Mouse (Mus musculus): Measurements from ENCODE around the gene Trip10. TPM values are rescaled to one million over a fixed set of nuclear protein-coding genes. Genes with fewer than 3 reads are reported as not detected.
A peak's percentile ranks its signal among the peaks of the same experiment; 100 is the strongest.

Gene Trip10
- polyA plus RNA-seq, 1 experiment from 2014 or later: 26.3 TPM

- peak; percentile 21; the same call in 1 of the 2 replicates for ATAC-seq
Measured at GRCm38 (mm10) chr17:57214676-57215387, 34.4 kb upstream of the Trip10 start.

GRCm38 (mm10) chr17:57218335-57218900 is 30.8 kb upstream of the Trip10 start:
- no peak overlapping the region for H3K27ac ChIP-seq (ENCODE audit: low read depth, low read length)
- no peak for ATAC-seq
- H3K9me3 ChIP-seq (ENCODE audit: control insufficient read depth): no peaks in the 10 kb centered on the region
- H3K4me1 ChIP-seq (replicated peaks; ENCODE audit: control insufficient read depth, insufficient read depth, low read length): no peaks in the 10 kb centered on the region
- TF ChIP-seq CTCF (IDR thresholded peaks at IDR 0.05; ENCODE audit: low read depth): no peak
- WGBS: 72% methylated on average over 12 of the region's 12 CpGs
- H3K4me2 ChIP-seq (replicated peaks; ENCODE audit: low read depth): no peak overlapping the region
- no peak overlapping the region for H3K9ac ChIP-seq (ENCODE audit: low read depth, low read length)
- no peak overlapping the region for H3K4me3 ChIP-seq (ENCODE audit: low read depth, low read length)
- H3K27me3 ChIP-seq (replicated peaks; ENCODE audit: control insufficient read depth, insufficient read depth, low read length): no peaks in the 10 kb centered on the region
- no peaks in the 10 kb centered on the region for H3K36me3 ChIP-seq (ENCODE audit: control insufficient read depth, insufficient read depth)

More at GRCm38 (mm10) chr17:57214676-57215387, 34.4 kb upstream of the Trip10 start:
- no peak overlapping the region for H3K4me2 ChIP-seq (replicated peaks; ENCODE audit: low read depth)
- no peak overlapping the region for H3K4me3 ChIP-seq (ENCODE audit: low read depth, low read length)
- no peaks in the 10 kb centered on the region for H3K4me1 ChIP-seq (replicated peaks; ENCODE audit: control insufficient read depth, insufficient read depth, low read length)
- no peak overlapping the region for H3K9ac ChIP-seq (ENCODE audit: low read depth, low read length)
- H3K27me3 ChIP-seq (replicated peaks; ENCODE audit: control insufficient read depth, insufficient read depth, low read length): no peaks in the 10 kb centered on the region
- no peak for TF ChIP-seq CTCF (IDR thresholded peaks at IDR 0.05; ENCODE audit: low read depth)
- 39% methylated on average over 13 of the region's 13 CpGs for WGBS
- no peaks in the 10 kb centered on the region for H3K9me3 ChIP-seq (ENCODE audit: control insufficient read depth)
- H3K36me3 ChIP-seq (ENCODE audit: control insufficient read depth, insufficient read depth): no peaks in the 10 kb centered on the region
- H3K27ac ChIP-seq (ENCODE audit: low read depth, low read length): no peak overlapping the region

DNA sequence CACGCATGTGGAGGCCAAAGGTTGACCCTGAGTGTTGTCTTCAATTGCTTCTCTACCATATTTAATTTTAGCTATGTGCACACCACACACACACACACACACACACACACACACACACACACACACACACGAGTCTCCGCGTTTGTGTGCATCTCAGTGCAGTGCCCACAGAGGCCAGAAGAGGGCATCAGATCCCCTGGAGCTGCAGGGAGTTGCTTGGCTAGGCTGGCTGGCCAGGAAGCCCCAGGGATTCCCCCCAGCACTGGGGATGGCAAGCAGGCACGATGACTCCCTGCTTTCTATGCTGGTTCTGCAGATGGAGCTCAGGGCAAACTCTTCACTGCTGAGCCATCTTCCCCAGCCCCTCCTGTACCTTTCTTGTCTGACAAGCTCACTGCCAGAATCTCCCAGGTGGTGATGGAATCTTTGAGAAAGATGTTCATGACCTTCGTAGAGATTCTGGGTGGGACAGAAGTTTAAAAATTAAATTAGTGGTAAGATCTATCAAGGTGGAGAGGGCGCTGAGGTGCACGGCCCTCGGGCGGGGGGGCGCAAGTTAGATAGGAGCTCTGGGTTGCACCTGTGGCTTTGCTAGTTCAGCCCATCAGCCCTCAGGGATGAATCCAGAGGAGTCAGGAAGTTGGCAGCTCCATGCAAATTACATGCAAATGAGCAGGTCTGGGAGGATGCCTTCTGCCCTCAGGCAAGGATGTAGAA is 29.9 kb upstream of the Trip10 start:
- H3K4me2 ChIP-seq (replicated peaks; ENCODE audit: low read depth): no peak overlapping the region; the same call in 1 of the 2 replicates
- TF ChIP-seq CTCF (IDR thresholded peaks at IDR 0.05; ENCODE audit: low read depth): peak; percentile 90
- 25% methylated on average over 11 of the region's 11 CpGs for WGBS
- H3K36me3 ChIP-seq (ENCODE audit: control insufficient read depth, insufficient read depth): no peaks in the 10 kb centered on the region
- ATAC-seq: peak; percentile 42; the same call in 1 of the 2 replicates
- H3K9me3 ChIP-seq (ENCODE audit: control insufficient read depth): no peaks in the 10 kb centered on the region
- H3K27me3 ChIP-seq (replicated peaks; ENCODE audit: control insufficient read depth, insufficient read depth, low read length): no peaks in the 10 kb centered on the region
- no peak overlapping the region for H3K27ac ChIP-seq (ENCODE audit: low read depth, low read length)
- H3K4me3 ChIP-seq (ENCODE audit: low read depth, low read length): no peak overlapping the region
- H3K4me1 ChIP-seq (replicated peaks; ENCODE audit: control insufficient read depth, insufficient read depth, low read length): no peaks in the 10 kb centered on the region
- H3K9ac ChIP-seq (ENCODE audit: low read depth, low read length): no peak overlapping the region

DNA sequence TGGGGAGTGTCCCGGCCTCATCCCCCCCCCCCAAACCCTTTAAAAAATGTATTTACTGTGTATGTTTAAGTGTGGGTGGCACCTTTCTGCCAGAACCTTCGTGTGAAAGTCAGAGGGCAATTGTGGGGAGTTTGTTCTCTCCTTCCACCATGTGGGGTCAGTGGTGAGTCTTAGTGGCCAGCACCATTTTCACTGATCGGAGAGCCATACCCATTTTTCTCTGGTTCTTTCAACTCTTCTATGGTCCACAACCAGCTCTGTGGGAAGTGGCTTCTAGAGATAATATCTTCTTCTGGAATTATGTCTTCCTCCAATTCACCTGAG is 29.4 kb upstream of the Trip10 start:
- Histone ChIP-seq H3K4me3 (ENCODE audit: low read depth, low read length) (no peak overlapping the region), H3K9ac (ENCODE audit: low read depth, low read length) (no peak overlapping the region), H3K27me3 (replicated peaks; ENCODE audit: control insufficient read depth, insufficient read depth, low read length) (no peaks in the 10 kb centered on the region), H3K4me1 (replicated peaks; ENCODE audit: control insufficient read depth, insufficient read depth, low read length) (no peaks in the 10 kb centered on the region), H3K4me2 (replicated peaks; ENCODE audit: low read depth) (no peak overlapping the region; the same call in 1 of the 2 replicates), H3K36me3 (ENCODE audit: control insufficient read depth, insufficient read depth) (no peaks in the 10 kb centered on the region), H3K9me3 (ENCODE audit: control insufficient read depth) (no peaks in the 10 kb centered on the region), H3K27ac (ENCODE audit: low read depth, low read length) (no peak overlapping the region)
- 0 out of 2 replicates have a peak, but pooled peaks have one; percentile 29 for ATAC-seq
- WGBS: 28% methylated on average over 3 of the region's 3 CpGs
- peak; percentile 84 for TF ChIP-seq CTCF (IDR thresholded peaks at IDR 0.05; ENCODE audit: low read depth)

- 54% methylated on average over 4 of the region's 4 CpGs for WGBS
- ATAC-seq: no peak
- Histone ChIP-seq H3K9ac (ENCODE audit: low read depth, low read length) (no peak overlapping the region), H3K4me3 (ENCODE audit: low read depth, low read length) (no peak overlapping the region), H3K4me1 (replicated peaks; ENCODE audit: control insufficient read depth, insufficient read depth, low read length) (no peaks in the 10 kb centered on the region), H3K36me3 (ENCODE audit: control insufficient read depth, insufficient read depth) (no peaks in the 10 kb centered on the region), H3K27ac (ENCODE audit: low read depth, low read length) (no peak overlapping the region), H3K4me2 (replicated peaks; ENCODE audit: low read depth) (no peak overlapping the region), H3K27me3 (replicated peaks; ENCODE audit: control insufficient read depth, insufficient read depth, low read length) (no peaks in the 10 kb centered on the region), H3K9me3 (ENCODE audit: control insufficient read depth) (no peaks in the 10 kb centered on the region)
- TF ChIP-seq CTCF (IDR thresholded peaks at IDR 0.05; ENCODE audit: low read depth): no peak
Measured at GRCm38 (mm10) chr17:57221911-57222310, 27.3 kb upstream of the Trip10 start.

DNA sequence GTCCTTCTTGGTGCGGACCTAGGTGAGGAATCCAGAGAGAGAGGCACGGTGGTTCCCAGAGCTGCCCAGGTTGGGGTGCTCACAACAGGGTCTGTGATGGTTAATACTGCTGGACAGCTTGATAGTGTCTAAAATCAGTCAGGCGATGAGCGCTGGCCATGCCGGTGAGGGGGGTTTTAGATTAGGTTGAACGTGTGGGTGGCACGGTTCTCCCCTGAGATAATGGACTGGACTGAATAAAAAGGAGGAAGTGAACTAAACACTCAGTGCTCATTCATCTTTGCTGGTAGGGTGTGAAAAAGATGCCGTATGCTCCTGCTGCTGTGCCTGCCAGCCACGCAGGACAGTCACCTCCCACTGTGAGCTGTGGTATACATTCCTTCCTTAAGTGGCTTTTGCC is 25.9 kb upstream of the Trip10 start:
- H3K27ac ChIP-seq (ENCODE audit: low read depth, low read length): no peak overlapping the region
- no peaks in the 10 kb centered on the region for H3K27me3 ChIP-seq (replicated peaks; ENCODE audit: control insufficient read depth, insufficient read depth, low read length)
- no peaks in the 10 kb centered on the region for H3K9me3 ChIP-seq (ENCODE audit: control insufficient read depth)
- H3K9ac ChIP-seq (ENCODE audit: low read depth, low read length): no peak overlapping the region
- WGBS: 77% methylated on average over 9 of the region's 9 CpGs
- H3K36me3 ChIP-seq (ENCODE audit: control insufficient read depth, insufficient read depth): no peaks in the 10 kb centered on the region
- H3K4me3 ChIP-seq (ENCODE audit: low read depth, low read length): no peak overlapping the region
- H3K4me1 ChIP-seq (replicated peaks; ENCODE audit: control insufficient read depth, insufficient read depth, low read length): no peaks in the 10 kb centered on the region
- H3K4me2 ChIP-seq (replicated peaks; ENCODE audit: low read depth): no peak overlapping the region
- no peak for TF ChIP-seq CTCF (IDR thresholded peaks at IDR 0.05; ENCODE audit: low read depth)
- ATAC-seq: no peak
